Mouse (Mus musculus): ENCODE data around the gene Dlgap1. TPM values are rescaled to one million over a fixed set of nuclear protein-coding genes. Genes with fewer than 3 reads are reported as not detected.

The Dlgap1 gene
- total RNA-seq, 2 experiments from 2014 or later: 539 to 547 TPM

- TF ChIP-seq CTCF (conservative IDR thresholded peaks at IDR 0.05): no peak
- no peak for DNase-seq (ENCODE audit: low spot score in 2 of 2)
- Histone ChIP-seq H3K4me3 (no peak overlapping the region), H3K27ac (no peak overlapping the region)
Observed at GRCm38 (mm10) chr17:70866538-70867114, 897.8 kb downstream of the Dlgap1 start.

DNA sequence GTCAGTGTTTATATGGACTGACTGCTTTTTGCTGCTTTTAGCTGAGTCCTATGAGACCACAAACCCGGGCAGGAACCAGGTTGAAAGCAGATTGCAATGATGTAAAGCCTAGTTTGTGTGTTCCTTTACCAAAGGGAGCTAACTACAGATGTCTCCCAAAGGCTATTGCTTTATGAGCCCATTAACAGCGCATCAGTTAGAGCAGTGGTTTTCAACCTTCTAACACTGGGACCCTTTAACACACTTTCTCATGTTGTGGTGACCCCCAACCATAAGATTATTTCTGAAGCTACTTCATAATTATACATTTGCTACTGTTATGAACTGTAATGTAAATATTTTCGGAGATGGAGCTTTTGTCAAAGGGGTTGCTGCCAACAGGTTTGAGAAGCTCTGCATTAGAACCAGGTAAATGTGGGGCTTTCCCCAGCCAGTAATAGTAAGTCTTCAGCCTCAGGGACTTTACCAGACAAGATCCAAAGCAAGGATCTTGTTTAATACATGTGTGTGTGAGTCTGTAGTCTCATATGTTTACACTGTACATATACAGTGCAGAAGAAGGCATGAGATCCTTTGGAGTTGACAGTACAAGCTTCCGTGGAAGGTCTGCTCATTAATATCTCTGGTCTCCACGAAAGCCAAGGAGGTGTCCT, 899.8 kb downstream of the Dlgap1 start:
- H3K4me3 ChIP-seq: no peak overlapping the region
- H3K27ac ChIP-seq: no peak overlapping the region
- no peak for TF ChIP-seq CTCF (conservative IDR thresholded peaks at IDR 0.05)
- DNase-seq (ENCODE audit: low spot score in 2 of 2): no peak

DNA sequence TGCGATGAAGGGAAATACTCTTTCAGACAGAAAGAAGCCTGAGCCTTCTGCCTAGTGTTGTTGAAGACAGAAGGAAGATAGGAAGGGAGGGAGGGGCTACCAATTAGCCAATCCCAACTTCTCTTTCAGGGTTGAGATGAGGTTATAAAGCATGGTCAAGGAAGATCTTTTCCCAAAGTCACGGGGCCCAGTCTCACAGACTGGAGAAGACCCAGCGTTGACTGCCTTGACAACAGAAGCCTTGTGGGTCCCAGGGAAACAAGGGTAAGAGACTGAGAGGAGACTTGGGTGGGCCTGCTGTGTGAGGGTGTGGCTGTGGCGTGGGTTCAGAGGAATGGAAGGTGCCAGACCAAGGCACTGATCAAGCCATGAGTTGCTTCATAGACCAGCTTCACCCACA, 901.7 kb downstream of the Dlgap1 start:
- Histone ChIP-seq H3K4me3 (no peak overlapping the region), H3K27ac (no peak overlapping the region)
- TF ChIP-seq CTCF (conservative IDR thresholded peaks at IDR 0.05): no peak
- no peak for DNase-seq (ENCODE audit: low spot score in 2 of 2)

Small RNAs within 50 kb of the gene (microRNA-seq; reads per million reads assigned to microRNA genes)
- 0 reads per million in 2 experiments for gene Mir1195
